Mouse (Mus musculus) lung, postnatal 0 days (tissue): ENCODE data around the gene Ddx23. TPM values are rescaled to one million over a fixed set of nuclear protein-coding genes. Genes with fewer than 3 reads are reported as not detected.

Experiments used
- ATAC-seq: fragments of 200-750 bp; cut with Nextera tagmentation; 2 replicates; pipeline ENCODE4 v1.8.0; 2017; ENCODE audit warnings: moderate library complexity
- DNase-seq: peaks from one replicate; pipeline ENCODE4 v3.0.0-alpha.2; 2016; ENCODE audit warnings: low spot score
- H3K27ac ChIP-seq: fragments of 300-500 bp; sonication (generic); 2 replicates; pipeline ENCODE4 v1.5.1; 2014; ENCODE audit warnings: antibody characterized with exemption, mild to moderate bottlenecking, low read length, mixed read lengths
- H3K27me3 ChIP-seq: fragments of 300-500 bp; sonication (generic); replicated peaks from 2 replicates; pipeline ENCODE4 v1.6.1; 2014; ENCODE audit warnings: low read length, mixed read lengths; ENCODE audit not compliant: insufficient read depth
- H3K36me3 ChIP-seq: fragments of 300-500 bp; sonication (generic); 2 replicates; pipeline ENCODE4 v1.6.1; 2014; ENCODE audit warnings: low read length, mixed read lengths; ENCODE audit not compliant: insufficient read depth
- H3K4me1 ChIP-seq: fragments of 300-500 bp; sonication (generic); 2 replicates; pipeline ENCODE4 v1.6.1; 2014; ENCODE audit warnings: antibody characterized with exemption, low read depth, low read length, mixed read lengths; ENCODE audit not compliant: insufficient read depth
- H3K4me2 ChIP-seq: fragments of 300-500 bp; sonication (generic); replicated peaks from 2 replicates; pipeline ENCODE4 v1.6.1; 2014; ENCODE audit warnings: low read depth, mild to moderate bottlenecking, low read length, moderate library complexity, mixed read lengths
- H3K4me3 ChIP-seq: fragments of 300-500 bp; sonication (generic); 2 replicates; pipeline ENCODE4 v1.5.1; 2014; ENCODE audit warnings: low read depth, low read length
- H3K9ac ChIP-seq: fragments of 300-500 bp; sonication (generic); replicated peaks from 2 replicates; pipeline ENCODE4 v1.6.1; 2014; ENCODE audit warnings: low read depth, mild to moderate bottlenecking
- H3K9me3 ChIP-seq: fragments of 300-500 bp; sonication (generic); 2 replicates; pipeline ENCODE4 v1.6.1; 2016; ENCODE audit warnings: low read length, mixed read lengths
- CTCF ChIP-seq: IDR thresholded peaks from 2 replicates; pipeline ENCODE4 v1.5.1; 2016; ENCODE audit warnings: antibody characterized with exemption, mild to moderate bottlenecking
- EP300 ChIP-seq: IDR thresholded peaks from 2 replicates; pipeline ENCODE4 v1.6.1; 2016; ENCODE audit warnings: antibody characterized with exemption, mild to moderate bottlenecking, control low read depth
- WGBS: fragments of 180-500 bp; shearing (Covaris S2); extraction: QIAGEN DNeasy Blood & Tissue Kit; methylation state at CpG from one replicate; pipeline ENCODE4 v1.1.7; 2014; 5-methylcytosine and 5-hydroxymethylcytosine counted together
- polyA plus RNA-seq: library from polyadenylated mRNA; unstranded; fragments of >200 nt; fragmentation: Nextera tagmentation; extraction: Ambion mirVana; gene quantifications from 2 replicates; pipeline ENCODE4 v1.2.1, GENCODE M21; 2015

Gene Ddx23
- polyA plus RNA-seq, 1 experiment from 2014 or later: 14.5 TPM

DNA sequence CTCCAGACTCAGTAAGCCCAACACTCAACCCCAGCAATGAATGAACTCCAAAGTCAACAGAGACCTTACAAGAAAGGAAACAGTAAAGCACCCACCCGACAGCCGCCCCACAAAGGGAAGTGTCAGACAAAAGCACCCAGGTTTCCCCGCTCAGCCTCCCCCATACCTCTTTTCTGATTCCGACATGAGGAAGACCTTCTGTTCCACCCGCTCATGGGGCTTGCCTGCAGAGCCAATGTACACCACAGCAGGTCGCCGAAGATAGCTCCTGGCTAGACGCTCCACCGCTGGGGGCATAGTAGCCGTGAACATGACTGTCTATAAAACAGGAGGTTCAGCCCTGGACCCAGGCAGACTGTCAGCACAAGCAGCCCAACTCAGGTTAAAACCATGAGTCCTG lies 15.4 kb downstream of the Ddx23 start:
- no peak for ATAC-seq
- H3K27ac ChIP-seq: no peak overlapping the region
- no peak overlapping the region for H3K4me2 ChIP-seq
- no peaks in the 10 kb centered on the region for H3K27me3 ChIP-seq
- WGBS: 83% methylated on average over 10 of the region's 10 CpGs
- peaks cover 72% of the 10 kb centered on the region for H3K36me3 ChIP-seq
- no peak overlapping the region for H3K9ac ChIP-seq
- DNase-seq: no peak
- no peaks in the 10 kb centered on the region for H3K4me1 ChIP-seq
- H3K9me3 ChIP-seq: no peaks in the 10 kb centered on the region
- no peak for TF ChIP-seq EP300
- no peak for TF ChIP-seq CTCF
- no peak overlapping the region for H3K4me3 ChIP-seq

DNA sequence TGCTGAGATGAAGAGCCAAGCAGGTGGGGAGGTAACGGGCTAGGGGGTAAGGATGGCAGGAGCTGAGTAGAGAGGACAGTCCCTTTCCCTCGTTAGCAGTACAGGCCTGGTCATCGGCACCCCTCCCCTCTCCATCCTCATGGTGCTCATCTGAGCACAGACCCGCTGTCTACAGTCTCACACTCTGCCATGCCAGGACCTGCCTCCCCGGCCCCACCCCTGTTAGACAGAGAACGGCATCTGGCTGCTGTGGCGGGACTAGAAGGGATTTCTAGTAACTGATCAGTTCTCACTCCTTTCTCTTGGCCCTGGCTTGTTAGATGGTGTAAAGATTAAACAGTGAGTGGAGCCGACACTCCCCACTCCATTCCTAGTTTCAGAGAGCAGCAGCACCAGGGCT lies 16.0 kb downstream of the Ddx23 start:
- Histone ChIP-seq H3K27me3 (no peaks in the 10 kb centered on the region), H3K9me3 (no peaks in the 10 kb centered on the region), H3K4me3 (no peak overlapping the region), H3K27ac (no peak overlapping the region), H3K4me1 (no peaks in the 10 kb centered on the region), H3K36me3 (peaks cover 67% of the 10 kb centered on the region), H3K9ac (no peak overlapping the region), H3K4me2 (no peak overlapping the region)
- 82% methylated on average over 8 of the region's 8 CpGs for WGBS
- no peak for DNase-seq
- TF ChIP-seq CTCF (no peak), EP300 (no peak)
- ATAC-seq: no peak

DNA sequence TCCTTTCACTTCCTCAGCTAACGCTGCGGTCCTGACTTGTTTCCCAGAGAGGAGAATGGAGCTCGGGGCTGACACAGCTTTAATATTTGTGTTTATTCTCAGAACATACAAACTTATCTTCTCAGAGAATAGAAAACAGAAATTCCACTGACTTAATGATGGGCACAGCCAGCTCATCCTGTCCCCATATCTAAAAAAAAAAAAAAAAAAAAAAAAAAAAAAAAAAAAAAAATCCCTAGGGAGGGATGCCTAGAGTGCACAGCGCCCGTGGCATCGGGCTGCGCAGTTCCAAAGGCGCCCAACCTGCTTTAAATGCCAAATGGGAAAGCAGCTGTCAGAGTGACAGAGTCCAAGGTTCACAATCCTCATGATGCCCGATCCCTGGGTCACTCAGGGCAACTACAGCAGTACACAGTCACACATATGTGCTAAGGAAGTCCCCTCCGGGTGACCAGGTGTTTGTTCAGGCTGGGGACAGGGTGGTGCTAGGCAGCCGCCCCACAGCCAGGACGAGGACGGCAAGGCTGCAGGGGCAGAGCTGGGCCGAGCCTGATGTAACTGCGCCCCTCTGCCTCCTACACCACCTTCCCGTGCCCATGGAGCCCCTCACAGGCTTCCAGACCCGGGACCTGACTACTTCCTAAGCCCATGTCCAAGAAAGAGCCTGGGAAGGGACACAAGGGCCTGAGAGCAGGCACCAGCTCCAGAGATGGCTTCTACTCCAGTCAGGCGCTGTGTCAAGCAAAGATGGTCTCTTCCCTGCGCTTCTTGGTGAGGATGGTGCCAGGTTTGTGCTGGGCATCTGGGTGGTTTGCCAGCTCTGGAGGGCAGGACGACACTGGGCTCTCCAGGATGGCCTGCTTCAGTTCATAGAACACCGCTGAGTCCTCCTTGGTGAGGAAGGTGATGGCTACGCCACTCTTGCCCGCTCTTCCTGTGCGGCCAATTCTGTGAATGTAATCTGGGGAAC lies 17.4 kb downstream of the Ddx23 start:
- Histone ChIP-seq H3K27ac (no peak overlapping the region), H3K4me1 (no peaks in the 10 kb centered on the region), H3K4me2 (no peak overlapping the region), H3K27me3 (no peaks in the 10 kb centered on the region), H3K36me3 (peaks cover 54% of the 10 kb centered on the region), H3K9me3 (no peaks in the 10 kb centered on the region), H3K4me3 (no peak overlapping the region), H3K9ac (no peak overlapping the region)
- DNase-seq: no peak
- ATAC-seq: no peak
- 83% methylated on average over 24 of the region's 24 CpGs for WGBS
- TF ChIP-seq EP300: no peak

DNA sequence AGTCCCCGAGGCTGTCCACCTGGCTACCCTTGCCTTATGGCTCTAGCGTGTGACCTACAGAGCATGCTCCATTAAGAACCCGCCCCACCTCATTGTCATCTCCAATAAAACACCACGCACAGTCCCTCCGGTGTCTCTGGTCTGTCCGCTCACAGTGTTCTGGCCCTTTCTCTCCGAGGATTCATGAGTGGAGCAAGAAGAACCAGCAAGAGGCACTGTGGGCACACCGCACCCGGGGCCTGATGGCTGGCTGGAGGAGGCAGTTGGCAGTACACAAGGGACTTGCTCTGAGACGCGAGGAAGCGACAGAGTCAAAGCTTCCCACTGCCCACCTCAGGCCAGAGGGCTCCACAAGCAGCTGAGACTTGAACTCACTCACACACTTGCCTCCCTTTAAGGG lies 18.3 kb downstream of the Ddx23 start:
- no peak for TF ChIP-seq CTCF
- TF ChIP-seq EP300: no peak
- peaks cover 45% of the 10 kb centered on the region for H3K36me3 ChIP-seq

DNA sequence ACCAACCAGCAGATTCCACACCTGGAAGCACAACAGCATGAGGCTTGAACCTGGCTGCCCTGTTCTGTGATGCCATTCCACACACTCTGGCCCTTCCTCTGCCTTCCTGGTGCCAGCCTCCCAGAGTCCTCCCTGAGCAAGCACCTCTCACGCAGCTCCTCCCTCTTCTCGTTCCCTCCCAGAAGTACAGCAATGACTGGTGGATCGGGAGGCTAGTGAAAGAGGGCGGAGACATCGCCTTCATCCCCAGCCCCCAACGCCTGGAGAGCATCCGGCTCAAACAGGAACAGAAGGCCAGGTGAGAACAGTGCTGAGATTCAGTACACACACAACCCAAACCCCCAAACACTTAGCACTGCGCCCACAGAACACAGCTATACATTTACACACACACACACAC lies 22.5 kb downstream of the Ddx23 start:
- Histone ChIP-seq H3K9me3 (no peaks in the 10 kb centered on the region), H3K4me1 (peaks cover 3% of the 10 kb centered on the region; the same call in 1 of the 2 replicates), H3K27ac (no peak overlapping the region), H3K36me3 (0 out of 2 replicates have a peak, but pooled peaks cover 6% of the 10 kb centered on the region), H3K9ac (no peak overlapping the region), H3K4me2 (no peak overlapping the region), H3K4me3 (no peak overlapping the region), H3K27me3 (no peaks in the 10 kb centered on the region)
- ATAC-seq (peak; percentile 89), DNase-seq (peak; percentile 82)
- TF ChIP-seq EP300 (no peak), CTCF (no peak)
- WGBS: 31% methylated on average over 8 of the region's 8 CpGs

More for the DNA sequence above, 18.3 kb downstream of the Ddx23 start:
- Histone ChIP-seq H3K9ac (no peak overlapping the region), H3K9me3 (no peaks in the 10 kb centered on the region), H3K27ac (no peak overlapping the region), H3K4me3 (no peak overlapping the region), H3K4me1 (no peaks in the 10 kb centered on the region), H3K4me2 (no peak overlapping the region), H3K27me3 (no peaks in the 10 kb centered on the region)
- 84% methylated on average over 12 of the region's 12 CpGs for WGBS
- DNase-seq (no peak), ATAC-seq (no peak)

DNA sequence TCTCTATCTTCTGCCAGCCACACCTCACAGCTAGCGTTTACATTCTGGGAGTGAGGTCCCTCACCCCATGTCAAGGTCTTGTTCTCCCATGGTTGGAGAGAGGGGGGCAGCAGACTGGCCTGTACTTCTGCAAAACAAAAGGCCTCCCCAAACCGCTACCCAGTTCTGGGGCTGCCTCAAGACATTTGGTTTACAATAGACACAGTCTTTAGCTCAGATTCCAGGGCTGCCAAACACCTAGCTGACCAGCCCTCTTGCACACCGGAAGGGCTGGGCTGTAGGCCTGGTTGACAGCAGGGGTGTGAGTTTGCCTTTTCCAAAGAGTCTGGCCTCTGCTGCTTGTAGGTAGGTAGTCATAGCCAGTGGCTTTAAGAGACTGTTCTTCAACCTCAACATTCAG lies 25.5 kb downstream of the Ddx23 start:
- Histone ChIP-seq H3K4me2 (no peak overlapping the region), H3K27ac (no peak overlapping the region), H3K27me3 (peaks cover 13% of the 10 kb centered on the region), H3K9ac (no peak overlapping the region), H3K4me3 (no peak overlapping the region), H3K4me1 (peaks cover 11% of the 10 kb centered on the region; the same call in 1 of the 2 replicates), H3K36me3 (no peaks in the 10 kb centered on the region), H3K9me3 (no peaks in the 10 kb centered on the region)
- ATAC-seq (no peak), DNase-seq (no peak)
- TF ChIP-seq EP300: no peak
- TF ChIP-seq CTCF: no peak
- WGBS: 57% methylated on average over 3 of the region's 3 CpGs
